In genomic region chr12:10008473-10008872, GRCm38 (mm10) we compare ENCODE assay signal across 15 mouse cellular contexts.
"Had no signal": no experiment of that assay in that cellular context is flagged by ENCODE, and none has a peak within 500 bp of the region (broad histone marks: within the 10 kb centered on the region; RNA-seq: fewer than 3 reads in every experiment).

No protein-coding gene starts in this region.

- H3K4me3 ChIP-seq: liver, embryonic 15.5 days; megakaryocyte, embryonic 14.5 days; midbrain, embryonic 13.5 days; midbrain, embryonic 15.5 days; neural tube, embryonic 12.5 days had no signal

- H3K4me1 ChIP-seq: liver, embryonic 15.5 days; megakaryocyte, embryonic 14.5 days; midbrain, embryonic 13.5 days; midbrain, embryonic 15.5 days; neural tube, embryonic 12.5 days had no signal

- DNase-seq: lung, adult 18-20 months; lung, postnatal 10 days; lung, postnatal 4 days; right cerebral cortex, postnatal 25 days; right cerebral cortex, postnatal 4 days; spleen, adult 18-20 months; thymus, adult 18-20 months; thymus, postnatal 14 days; thymus, postnatal 36 days had no signal

- H3K9me3 ChIP-seq: liver, embryonic 15.5 days; megakaryocyte, embryonic 14.5 days; midbrain, embryonic 13.5 days; midbrain, embryonic 15.5 days; neural tube, embryonic 12.5 days had no signal

- H3K27ac ChIP-seq: liver, embryonic 15.5 days; midbrain, embryonic 13.5 days; midbrain, embryonic 15.5 days; neural tube, embryonic 12.5 days had no signal

- H3K36me3 ChIP-seq: liver, embryonic 15.5 days; midbrain, embryonic 13.5 days; midbrain, embryonic 15.5 days; neural tube, embryonic 12.5 days had no signal

- H3K9ac ChIP-seq: liver, embryonic 15.5 days; midbrain, embryonic 13.5 days; midbrain, embryonic 15.5 days; neural tube, embryonic 12.5 days had no signal

- H3K27me3 ChIP-seq: liver, embryonic 15.5 days; megakaryocyte, embryonic 14.5 days; midbrain, embryonic 13.5 days; midbrain, embryonic 15.5 days; neural tube, embryonic 12.5 days had no signal

- H3K4me2 ChIP-seq: liver, embryonic 15.5 days; midbrain, embryonic 11.5 days; midbrain, embryonic 13.5 days; midbrain, embryonic 15.5 days; neural tube, embryonic 12.5 days had no signal

- ATAC-seq: midbrain, embryonic 13.5 days; midbrain, embryonic 15.5 days had no signal
